Mouse (Mus musculus): ENCODE measurements around the gene Carns1.
A peak's percentile ranks its signal among the peaks of the same experiment; 100 is the strongest.

DNA sequence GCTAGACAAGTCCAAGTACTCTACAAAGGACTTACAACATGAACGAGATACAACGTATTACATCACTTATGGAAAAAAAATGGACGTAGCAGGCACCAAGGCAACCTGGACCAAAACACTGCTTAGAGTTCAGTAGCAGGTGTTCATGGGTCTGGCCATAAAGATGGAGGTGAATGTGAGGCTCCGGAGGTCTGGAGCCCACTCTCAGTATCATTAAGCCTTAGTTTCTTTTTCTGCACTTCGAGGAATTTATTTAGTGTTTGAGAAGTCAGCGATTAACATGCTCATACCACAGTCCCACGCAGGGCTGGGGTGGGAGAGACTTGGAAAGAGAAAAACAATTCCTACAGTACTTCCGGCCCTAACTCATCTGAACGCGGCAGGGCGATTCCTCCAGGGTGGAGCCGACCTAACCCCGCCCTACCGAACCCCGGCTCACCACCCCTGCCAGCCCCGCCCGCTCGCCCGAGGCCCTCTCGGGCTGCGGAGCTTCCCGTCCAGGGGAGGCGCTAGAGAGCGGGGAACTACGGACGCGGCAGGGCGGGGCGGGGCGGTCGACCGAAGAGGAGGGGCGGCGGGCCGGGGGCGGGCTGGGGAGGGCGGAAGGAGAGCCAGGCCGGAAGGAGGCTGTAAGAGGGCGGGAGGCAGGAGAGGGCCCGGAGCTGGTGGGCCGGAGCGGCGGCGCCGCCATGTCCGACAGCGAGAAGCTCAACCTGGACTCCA is 16.4 kb upstream of the Carns1 start, which contains the start of gene Ppp1ca:
- TF ChIP-seq POLR2A (IDR thresholded peaks at IDR 0.05; ENCODE audit: extremely low read depth, insufficient read depth, low read length) (peak; percentile 90), CTCF (IDR thresholded peaks at IDR 0.05; ENCODE audit: low read depth, low read length) (peak; percentile 72)
